Comparison of ENCODE assay signal across 8 mouse cellular contexts in the genomic region with DNA sequence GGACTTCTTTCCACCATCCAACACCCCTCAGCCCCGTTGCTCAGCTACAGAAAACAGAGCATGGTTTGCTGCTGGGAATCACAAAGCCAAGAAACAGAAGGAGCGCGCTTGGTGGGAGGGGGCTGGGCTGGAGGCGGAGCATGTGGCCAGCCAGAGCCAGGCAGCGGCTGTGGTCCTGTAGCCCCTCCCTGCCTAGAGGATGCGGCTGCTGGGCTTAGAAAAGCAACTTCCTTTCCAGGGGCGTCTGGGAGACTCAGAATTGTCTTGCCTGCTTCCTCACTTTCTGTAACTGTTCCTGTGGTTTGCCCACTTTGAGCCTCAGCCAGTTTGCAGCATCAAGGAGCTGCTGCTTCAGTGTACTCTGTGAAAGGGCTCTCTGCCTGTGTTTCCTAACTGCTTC. TPM values are rescaled to one million over a fixed set of nuclear protein-coding genes. Genes with fewer than 3 reads are reported as not detected.
DNase-seq lines count a peak whose midpoint lies in the region; ATAC-seq lines count a peak whose summit lies in the region.

No protein-coding gene starts in this region.

- H3K9ac ChIP-seq in hindbrain, embryonic 14.5 days = peak overlapping the region; percentile 83

- peak; percentile 95 for DNase-seq in ZHBTc4 (ENCODE audit: low read depth, low spot score)
- DNase-seq in cerebellum, postnatal 14 days = peak; percentile 81 to 85
- DNase-seq in frontal cortex, postnatal 14 days (ENCODE audit: low spot score in 2 of 2) = peak; percentile 74 to 84
- DNase-seq in hindbrain, embryonic 14.5 days (ENCODE audit: low spot score) = peak; percentile 87
- DNase-seq in layer of hippocampus, postnatal 25 days (ENCODE audit: extremely low spot score in 1 of 2, low spot score in 1 of 2) = peak; percentile 60 to 74
- DNase-seq in lung, postnatal 10 days = peak; percentile 87
- peak; percentile 89 for DNase-seq in retina, postnatal 1 day
- no peak for DNase-seq in urinary bladder, adult 18-20 months (ENCODE audit: low spot score in 2 of 2)

- H3K4me3 ChIP-seq in hindbrain, embryonic 14.5 days (replicated peaks; ENCODE audit: low read length) = peak overlapping the region; percentile 37

- no peaks in the 10 kb centered on the region for H3K27me3 ChIP-seq in hindbrain, embryonic 14.5 days (ENCODE audit: control insufficient read depth, insufficient read depth, low read length)

- 0% methylated on average over 7 of the region's 7 CpGs for WGBS in hindbrain, embryonic 14.5 days

- H3K27ac ChIP-seq in hindbrain, embryonic 14.5 days = peak overlapping the region; percentile 94

- peaks cover 55% of the 10 kb centered on the region for H3K4me1 ChIP-seq in hindbrain, embryonic 14.5 days (replicated peaks; ENCODE audit: control insufficient read depth, insufficient read depth, low read length)

- ATAC-seq in hindbrain, embryonic 14.5 days (ENCODE audit: low FRiP score) = peak; percentile 83

- no peaks in the 10 kb centered on the region for H3K9me3 ChIP-seq in hindbrain, embryonic 14.5 days (ENCODE audit: control insufficient read depth, low read length)

- no peaks in the 10 kb centered on the region for H3K36me3 ChIP-seq in hindbrain, embryonic 14.5 days (replicated peaks; ENCODE audit: control insufficient read depth, insufficient read depth)

- H3K4me2 ChIP-seq in hindbrain, embryonic 14.5 days (replicated peaks) = peak overlapping the region; percentile 81

RNA-seq across cellular contexts. Expression of gene T2, which starts 16.0 kb away (rescaled TPM):
- polyA plus RNA-seq in hindbrain, embryonic 14.5 days (2014; fragmentation: Nextera tagmentation; extraction: Ambion mirVana) = 0.31 and 0.53 TPM in 2 replicates
- under 1 TPM; 0.34 to 0.82 TPM for total RNA-seq in layer of hippocampus, postnatal 25 days (2021)

RNA-seq across cellular contexts. Expression of gene Prr18, which starts 34.6 kb away (rescaled TPM):
- polyA plus RNA-seq in hindbrain, embryonic 14.5 days (2014; fragmentation: Nextera tagmentation; extraction: Ambion mirVana) = 20.9 and 22.7 TPM in 2 replicates
- 10 to 100 TPM; 22.8 to 23.6 TPM for total RNA-seq in layer of hippocampus, postnatal 25 days (2021)

Comparison
In these comparisons a context has a peak if more than half of its experiments do, and no peak if none do; other contexts are left out.
1. DNase-seq: peak in ZHBTc4 (single experiment), cerebellum, postnatal 14 days (2 of 2), frontal cortex, postnatal 14 days (2 of 2), hindbrain, embryonic 14.5 days (single experiment), layer of hippocampus, postnatal 25 days (2 of 2), lung, postnatal 10 days (single experiment) and retina, postnatal 1 day (single experiment); none in urinary bladder, adult 18-20 months (0 of 2).